Mouse (Mus musculus) spleen, postnatal 10 days (tissue): ENCODE measurements around the gene Il31ra.
"Not testable (repeated sequence)": the region's sequence is repeated elsewhere in the genome, so short reads cannot be mapped to it uniquely, and the experiment has no call there.

Experiments
- DNase-seq, 2 experiments: peaks; one replicate each; pipeline ENCODE4 v3.0.0; 2021 to 2022; ENCODE audit warnings: low spot score in 2 of 2

Gene Il31ra

GRCm38 (mm10) chr13:112594260-112594659, at the start of gene Il31ra:
TSS of gene Il31ra (minus strand) at chr13:112594360.
- not testable (repeated sequence) for DNase-seq

- no peak for DNase-seq
Measured at GRCm38 (mm10) chr13:112642897-112643296, 48.7 kb upstream of the Il31ra start.

GRCm38 (mm10) chr13:112639111-112639510, 45.0 kb upstream of the Il31ra start:
- peak; percentile 56 for DNase-seq

GRCm38 (mm10) chr13:112636498-112636897, 42.3 kb upstream of the Il31ra start:
- no peak for DNase-seq

GRCm38 (mm10) chr13:112635174-112635837, 41.1 kb upstream of the Il31ra start:
- DNase-seq, result no peak

DNA sequence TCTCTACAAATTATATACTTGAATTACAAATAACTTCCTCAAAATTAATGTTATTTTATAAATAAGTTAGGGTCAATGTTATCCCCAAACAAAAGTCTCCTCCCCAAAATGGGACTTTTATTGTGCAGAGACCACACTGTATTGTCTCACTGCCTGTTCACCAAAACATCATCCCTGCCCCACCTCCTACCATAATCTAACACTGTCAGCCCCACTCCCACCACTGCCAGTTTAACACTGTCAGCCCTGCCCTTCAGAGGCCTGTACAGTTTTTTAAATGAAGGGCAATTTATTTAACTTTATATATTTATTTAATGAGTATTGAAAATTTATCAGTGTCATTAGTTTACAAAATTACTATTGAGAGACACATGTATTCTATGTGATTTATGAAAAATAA, 31.4 kb upstream of the Il31ra start:
- no peak for DNase-seq

- DNase-seq, result no peak
Measured at GRCm38 (mm10) chr13:112624622-112625021, 30.5 kb upstream of the Il31ra start.

DNA sequence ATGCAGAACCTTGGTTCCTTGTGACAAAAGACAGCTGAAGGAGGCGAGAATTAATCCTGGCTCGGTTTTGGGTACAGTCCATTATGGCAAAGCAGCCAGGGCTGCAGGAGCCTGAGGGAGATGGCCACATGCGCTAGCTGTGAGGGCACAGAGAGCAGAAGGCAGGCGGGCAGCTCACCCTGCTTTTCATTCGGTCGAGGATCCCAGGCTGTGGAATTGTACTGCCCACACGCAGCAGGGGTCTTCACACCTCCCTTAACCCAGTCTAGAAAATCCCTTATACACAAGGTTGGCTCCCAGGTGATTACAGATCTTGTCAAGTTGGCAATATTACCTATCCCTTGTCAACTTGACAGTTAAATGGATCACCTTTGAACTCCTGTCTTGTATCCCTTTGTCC, 29.5 kb upstream of the Il31ra start:
- DNase-seq, result no peak

- DNase-seq, result no peak
Measured at GRCm38 (mm10) chr13:112621592-112621991, 27.4 kb upstream of the Il31ra start.

- no peak for DNase-seq
Measured at GRCm38 (mm10) chr13:112608606-112609005, 14.4 kb upstream of the Il31ra start.

GRCm38 (mm10) chr13:112604411-112604810, 10.3 kb upstream of the Il31ra start:
- no peak for DNase-seq

DNA sequence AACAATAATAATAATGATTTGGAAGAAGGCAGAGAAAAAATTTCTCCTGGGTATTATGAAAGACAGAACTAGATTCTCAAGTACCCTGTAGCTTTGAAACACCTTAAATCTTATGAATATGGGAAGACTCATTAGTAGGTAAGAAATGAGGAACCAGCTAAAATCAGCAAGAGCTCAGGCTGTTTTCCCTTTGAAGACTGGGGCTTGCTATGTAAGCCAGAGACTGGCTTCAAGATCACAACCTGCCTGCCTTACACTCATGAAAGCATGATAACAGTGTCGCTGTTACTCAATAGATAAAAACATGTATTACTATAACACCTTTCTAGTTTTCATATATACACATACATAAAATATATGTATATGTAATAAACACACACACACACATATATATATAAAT, 9.7 kb upstream of the Il31ra start:
- no peak for DNase-seq

DNA sequence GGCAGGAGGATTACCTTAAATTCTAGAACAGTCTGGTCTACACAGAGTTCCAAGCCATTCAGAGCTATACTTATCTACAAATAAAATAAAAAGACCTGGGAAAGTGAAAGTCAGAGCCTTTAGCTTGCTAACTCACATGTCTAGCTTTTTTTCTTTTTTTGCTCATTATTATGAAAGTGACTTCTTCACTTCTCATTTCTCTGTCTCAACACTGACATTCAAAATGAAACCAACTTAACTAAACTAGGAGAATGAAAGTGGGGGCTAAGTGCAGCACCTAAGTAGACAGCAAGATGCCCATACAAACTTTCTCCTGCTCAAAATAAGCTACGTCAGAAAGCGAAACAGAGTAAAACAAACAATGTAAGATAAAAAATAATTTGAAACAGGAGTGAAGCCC, 8.4 kb upstream of the Il31ra start:
- DNase-seq, result no peak

DNA sequence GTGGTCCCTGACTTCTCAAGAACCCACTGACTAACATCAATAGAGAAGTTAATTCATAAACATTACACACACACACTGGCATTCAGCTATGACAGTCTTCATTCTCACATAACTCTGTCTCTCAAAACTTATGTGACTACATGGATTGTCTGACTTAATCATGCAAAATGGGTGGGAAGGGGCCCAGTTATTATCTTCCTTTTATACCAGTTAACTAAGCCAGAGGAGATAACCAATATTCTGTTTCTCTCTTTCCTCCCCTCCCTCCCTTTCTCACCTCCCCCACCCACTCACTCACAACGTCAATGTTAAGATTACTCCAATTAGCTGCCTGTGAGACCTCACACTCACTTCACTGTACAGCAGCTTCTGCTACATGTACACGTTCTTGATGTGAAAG, 3.9 kb downstream of the Il31ra start:
- no peak for DNase-seq

DNA sequence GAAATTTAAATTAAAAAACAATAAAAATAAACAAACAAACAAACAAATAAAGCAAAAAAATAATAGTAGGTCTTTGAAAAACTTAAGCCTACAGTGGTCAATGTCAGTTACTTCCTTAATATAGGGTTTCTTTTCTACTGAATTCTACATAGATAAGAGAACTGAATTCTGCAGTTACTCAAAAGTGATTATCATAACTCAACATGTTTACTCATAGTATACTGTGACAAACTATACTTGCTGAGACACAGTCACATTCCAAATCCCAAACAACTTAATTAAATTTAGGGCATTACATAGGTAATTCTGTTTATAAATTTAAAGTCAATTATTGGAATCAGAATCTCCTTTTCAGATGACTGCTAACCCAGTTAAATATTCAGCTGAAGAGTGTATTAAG, 4.5 kb downstream of the Il31ra start:
- DNase-seq, result no peak

GRCm38 (mm10) chr13:112584556-112585237, 9.5 kb downstream of the Il31ra start:
- no peak for DNase-seq

DNA sequence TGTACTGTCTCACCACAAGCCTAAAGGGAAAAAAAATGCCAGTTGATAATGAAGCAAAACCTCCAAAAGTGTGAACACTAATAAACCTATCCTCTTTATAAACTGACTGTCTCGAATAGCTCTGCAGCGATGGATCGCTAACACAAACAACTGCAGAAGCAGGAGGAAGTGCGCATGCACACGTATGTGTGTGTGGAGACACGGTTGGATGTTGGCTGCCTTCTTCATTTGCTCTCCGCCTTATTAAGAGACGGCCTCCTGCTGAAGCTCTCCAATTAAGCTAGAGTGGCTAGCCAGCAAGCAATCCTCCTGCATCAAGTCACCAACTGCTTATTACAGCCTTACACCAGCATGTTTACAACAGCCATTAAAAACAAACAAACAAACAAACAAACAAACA, 11.9 kb downstream of the Il31ra start:
- no peak for DNase-seq

- DNase-seq, result no peak
Measured at GRCm38 (mm10) chr13:112581796-112582195, 12.4 kb downstream of the Il31ra start.

- DNase-seq, result no peak
Measured at GRCm38 (mm10) chr13:112580590-112581320, 13.4 kb downstream of the Il31ra start.

DNA sequence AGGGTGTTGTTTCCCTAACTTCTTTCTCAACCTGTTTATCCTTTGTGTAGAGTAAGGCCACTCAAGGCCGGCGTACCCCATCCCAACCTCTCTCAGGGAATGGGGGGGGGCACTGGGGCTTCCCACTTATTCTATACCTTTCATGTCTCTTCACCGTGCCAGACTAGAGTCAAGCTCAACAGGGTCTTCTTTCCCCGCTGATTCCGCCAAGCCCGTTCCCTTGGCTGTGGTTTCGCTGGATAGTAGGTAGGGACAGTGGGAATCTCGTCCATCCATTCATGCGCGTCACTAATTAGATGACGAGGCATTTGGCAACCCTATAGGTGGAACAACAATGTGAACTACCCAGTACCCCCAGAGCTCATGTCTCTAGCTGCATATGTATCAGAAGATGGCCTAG, 16.1 kb downstream of the Il31ra start:
- DNase-seq, result peak; percentile 96 to 100

- DNase-seq, result no peak
Measured at GRCm38 (mm10) chr13:112573800-112574199, 20.4 kb downstream of the Il31ra start.

DNA sequence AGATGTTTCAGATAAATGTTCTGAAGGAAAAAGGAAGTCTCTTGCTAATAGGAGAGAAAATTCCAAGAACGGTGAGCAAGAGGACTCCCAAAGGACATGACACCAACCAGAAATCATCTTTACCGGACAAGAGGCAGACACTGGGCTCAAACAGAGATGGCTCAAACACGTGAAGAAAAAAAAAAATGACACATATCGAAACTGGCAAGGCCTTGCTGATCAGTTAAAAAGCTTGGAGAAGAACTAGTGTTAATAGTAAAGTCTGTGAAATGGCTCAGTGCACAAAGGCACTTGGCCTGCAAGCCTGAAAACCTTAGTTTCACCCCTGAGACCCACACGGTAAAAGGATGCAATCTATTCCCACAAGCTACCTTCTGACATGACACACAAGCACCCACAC, 23.4 kb downstream of the Il31ra start:
- DNase-seq, result no peak

DNA sequence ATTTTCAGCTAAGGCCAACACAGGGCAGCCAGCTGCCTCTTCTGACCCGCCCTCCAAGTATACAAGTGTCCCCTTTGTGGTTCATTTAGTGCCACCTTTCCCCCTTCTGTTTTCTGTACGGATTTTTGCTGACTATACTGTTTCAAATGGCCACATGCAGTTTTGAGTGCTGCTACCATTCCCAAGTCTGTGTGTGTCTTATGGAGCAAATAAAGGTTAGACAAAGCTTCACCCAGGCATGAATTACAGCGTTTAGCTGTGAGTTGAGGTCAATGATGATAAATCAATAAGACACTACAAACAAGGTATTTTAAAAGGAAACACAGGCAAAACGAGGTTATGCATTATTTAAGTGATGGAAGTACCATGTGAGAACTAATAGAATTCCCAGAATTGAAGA, 24.6 kb downstream of the Il31ra start:
- no peak for DNase-seq
